Mouse (Mus musculus): ENCODE measurements around the gene Tssk6. TPM values are rescaled to one million over a fixed set of nuclear protein-coding genes. Genes with fewer than 3 reads are reported as not detected.

Tssk6 gene
- polyA plus RNA-seq, 1 experiment from 2014 or later = 3.5 TPM

- no peak overlapping the region for H3K4me3 ChIP-seq (ENCODE audit: low read depth, low read length)
- 68% methylated on average over 1 of the region's 1 CpGs for WGBS
- H3K9me3 ChIP-seq (replicated peaks; ENCODE audit: control insufficient read depth, low read length, poor library complexity, severe bottlenecking) = no peaks in the 10 kb centered on the region
- no peaks in the 10 kb centered on the region for H3K27me3 ChIP-seq (ENCODE audit: control insufficient read depth, insufficient read depth, low read depth, low read length)
- H3K4me2 ChIP-seq (ENCODE audit: low read length) = no peak overlapping the region
- H3K27ac ChIP-seq (ENCODE audit: low read length) = no peak overlapping the region
- no peaks in the 10 kb centered on the region for H3K36me3 ChIP-seq (ENCODE audit: control insufficient read depth, insufficient read depth, low read length)
- no peak overlapping the region for H3K9ac ChIP-seq (ENCODE audit: low read depth, low read length)
- ATAC-seq = peak; percentile 61
- H3K4me1 ChIP-seq (ENCODE audit: control insufficient read depth, insufficient read depth, low read length) = peaks cover 19% of the 10 kb centered on the region
These were observed 17.0 kb downstream of the Tssk6 start for GRCm38 (mm10) chr8:69919010-69919409.

DNA sequence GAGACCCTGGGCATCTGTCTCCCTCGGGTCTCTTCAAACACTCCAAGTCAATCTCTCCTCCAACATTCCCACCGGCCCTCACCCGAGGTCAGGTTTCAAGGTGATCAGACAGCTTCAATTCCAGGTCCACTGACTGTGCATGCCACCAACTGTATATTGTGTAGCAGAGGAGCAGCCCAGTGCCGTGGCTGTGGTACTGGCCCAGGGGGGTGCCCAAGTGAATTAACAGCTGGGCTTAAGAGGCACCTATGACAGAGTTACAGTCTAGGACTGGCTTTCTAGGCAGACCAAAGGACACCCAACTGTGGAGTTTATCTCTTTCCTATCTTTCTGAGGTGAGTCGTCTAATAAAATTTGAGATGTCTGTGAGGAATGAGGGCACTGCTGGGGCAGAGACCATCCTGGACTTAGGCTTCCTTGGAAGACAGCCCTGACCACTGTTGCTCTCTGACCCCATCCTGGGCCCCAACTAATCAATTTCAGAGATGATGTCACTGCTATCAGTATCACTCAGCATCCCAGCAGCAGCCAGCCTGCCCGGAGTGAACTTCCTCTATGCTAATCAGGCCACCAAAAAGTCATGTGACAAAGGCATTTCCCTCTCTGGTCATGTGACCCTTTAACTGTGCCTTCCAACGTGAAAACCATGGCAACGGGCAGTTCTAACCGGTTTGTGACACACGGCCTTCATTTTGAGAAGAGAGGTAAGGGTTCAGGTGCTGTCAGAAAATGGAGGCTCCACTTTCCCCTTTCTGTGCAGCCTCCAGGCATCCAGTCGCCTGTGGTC lies 18.1 kb downstream of the Tssk6 start:
- ATAC-seq = peak; percentile 49

GRCm38 (mm10) chr8:69921141-69921540 lies 19.2 kb downstream of the Tssk6 start:
- no peaks in the 10 kb centered on the region for H3K36me3 ChIP-seq (ENCODE audit: control insufficient read depth, insufficient read depth, low read length)
- H3K4me1 ChIP-seq (ENCODE audit: control insufficient read depth, insufficient read depth, low read length) = peaks cover 16% of the 10 kb centered on the region
- no peaks in the 10 kb centered on the region for H3K9me3 ChIP-seq (replicated peaks; ENCODE audit: control insufficient read depth, low read length, poor library complexity, severe bottlenecking)
- no peak for ATAC-seq
- no peak overlapping the region for H3K4me2 ChIP-seq (ENCODE audit: low read length)
- 84% methylated on average over 2 of the region's 2 CpGs for WGBS
- H3K9ac ChIP-seq (ENCODE audit: low read depth, low read length) = no peak overlapping the region; the same call in 1 of the 2 replicates
- no peak overlapping the region for H3K4me3 ChIP-seq (ENCODE audit: low read depth, low read length)
- peak overlapping the region; percentile 79 for H3K27ac ChIP-seq (ENCODE audit: low read length)
- H3K27me3 ChIP-seq (ENCODE audit: control insufficient read depth, insufficient read depth, low read depth, low read length) = no peaks in the 10 kb centered on the region

More for the DNA sequence above, 18.1 kb downstream of the Tssk6 start:
- no peaks in the 10 kb centered on the region for H3K27me3 ChIP-seq (ENCODE audit: control insufficient read depth, insufficient read depth, low read depth, low read length)
- no peak overlapping the region for H3K4me3 ChIP-seq (ENCODE audit: low read depth, low read length)
- peaks cover 19% of the 10 kb centered on the region for H3K4me1 ChIP-seq (ENCODE audit: control insufficient read depth, insufficient read depth, low read length)
- H3K36me3 ChIP-seq (ENCODE audit: control insufficient read depth, insufficient read depth, low read length) = no peaks in the 10 kb centered on the region
- peak overlapping the region; percentile 42; the same call in 1 of the 2 replicates for H3K9ac ChIP-seq (ENCODE audit: low read depth, low read length)
- no peaks in the 10 kb centered on the region for H3K9me3 ChIP-seq (replicated peaks; ENCODE audit: control insufficient read depth, low read length, poor library complexity, severe bottlenecking)
- peak overlapping the region; percentile 79 for H3K27ac ChIP-seq (ENCODE audit: low read length)
- 44% methylated on average over 11 of the region's 11 CpGs for WGBS
- peak overlapping the region; percentile 26; the same call in 1 of the 2 replicates for H3K4me2 ChIP-seq (ENCODE audit: low read length)

- Histone ChIP-seq H3K4me2 (ENCODE audit: low read length) (no peak overlapping the region), H3K9ac (ENCODE audit: low read depth, low read length) (no peak overlapping the region), H3K27ac (ENCODE audit: low read length) (no peak overlapping the region), H3K36me3 (ENCODE audit: control insufficient read depth, insufficient read depth, low read length) (no peaks in the 10 kb centered on the region), H3K9me3 (replicated peaks; ENCODE audit: control insufficient read depth, low read length, poor library complexity, severe bottlenecking) (no peaks in the 10 kb centered on the region), H3K27me3 (ENCODE audit: control insufficient read depth, insufficient read depth, low read depth, low read length) (no peaks in the 10 kb centered on the region), H3K4me1 (ENCODE audit: control insufficient read depth, insufficient read depth, low read length) (peaks cover 16% of the 10 kb centered on the region), H3K4me3 (ENCODE audit: low read depth, low read length) (no peak overlapping the region)
- WGBS = 78% methylated on average over 1 of the region's 1 CpGs
- ATAC-seq = no peak
These were observed 22.0 kb downstream of the Tssk6 start for GRCm38 (mm10) chr8:69923986-69924385.

- H3K27ac ChIP-seq (ENCODE audit: low read length) = no peak overlapping the region
- H3K4me2 ChIP-seq (ENCODE audit: low read length) = no peak overlapping the region
- no peak for ATAC-seq
- H3K4me3 ChIP-seq (ENCODE audit: low read depth, low read length) = no peak overlapping the region
- no peaks in the 10 kb centered on the region for H3K9me3 ChIP-seq (replicated peaks; ENCODE audit: control insufficient read depth, low read length, poor library complexity, severe bottlenecking)
- H3K36me3 ChIP-seq (ENCODE audit: control insufficient read depth, insufficient read depth, low read length) = no peaks in the 10 kb centered on the region
- no peaks in the 10 kb centered on the region for H3K27me3 ChIP-seq (ENCODE audit: control insufficient read depth, insufficient read depth, low read depth, low read length)
- H3K9ac ChIP-seq (ENCODE audit: low read depth, low read length) = no peak overlapping the region
- H3K4me1 ChIP-seq (ENCODE audit: control insufficient read depth, insufficient read depth, low read length) = no peaks in the 10 kb centered on the region
These were observed 24.9 kb downstream of the Tssk6 start for GRCm38 (mm10) chr8:69926901-69927300.

GRCm38 (mm10) chr8:69933811-69934210 lies 31.8 kb downstream of the Tssk6 start:
- Histone ChIP-seq H3K4me3 (ENCODE audit: low read depth, low read length) (no peak overlapping the region), H3K4me1 (ENCODE audit: control insufficient read depth, insufficient read depth, low read length) (peaks cover 3% of the 10 kb centered on the region; the same call in 1 of the 2 replicates), H3K9ac (ENCODE audit: low read depth, low read length) (no peak overlapping the region), H3K4me2 (ENCODE audit: low read length) (no peak overlapping the region), H3K36me3 (ENCODE audit: control insufficient read depth, insufficient read depth, low read length) (no peaks in the 10 kb centered on the region), H3K27me3 (ENCODE audit: control insufficient read depth, insufficient read depth, low read depth, low read length) (no peaks in the 10 kb centered on the region), H3K9me3 (replicated peaks; ENCODE audit: control insufficient read depth, low read length, poor library complexity, severe bottlenecking) (no peaks in the 10 kb centered on the region), H3K27ac (ENCODE audit: low read length) (no peak overlapping the region)
- 87% methylated on average over 2 of the region's 2 CpGs for WGBS
- no peak for ATAC-seq

GRCm38 (mm10) chr8:69934582-69934981 lies 32.6 kb downstream of the Tssk6 start:
- Histone ChIP-seq H3K9ac (ENCODE audit: low read depth, low read length) (no peak overlapping the region), H3K36me3 (ENCODE audit: control insufficient read depth, insufficient read depth, low read length) (no peaks in the 10 kb centered on the region), H3K4me3 (ENCODE audit: low read depth, low read length) (no peak overlapping the region), H3K27me3 (ENCODE audit: control insufficient read depth, insufficient read depth, low read depth, low read length) (no peaks in the 10 kb centered on the region), H3K4me1 (ENCODE audit: control insufficient read depth, insufficient read depth, low read length) (peaks cover 3% of the 10 kb centered on the region; the same call in 1 of the 2 replicates), H3K4me2 (ENCODE audit: low read length) (no peak overlapping the region), H3K27ac (ENCODE audit: low read length) (no peak overlapping the region), H3K9me3 (replicated peaks; ENCODE audit: control insufficient read depth, low read length, poor library complexity, severe bottlenecking) (no peaks in the 10 kb centered on the region)
- WGBS = 93% methylated on average over 5 of the region's 5 CpGs
- no peak for ATAC-seq

DNA sequence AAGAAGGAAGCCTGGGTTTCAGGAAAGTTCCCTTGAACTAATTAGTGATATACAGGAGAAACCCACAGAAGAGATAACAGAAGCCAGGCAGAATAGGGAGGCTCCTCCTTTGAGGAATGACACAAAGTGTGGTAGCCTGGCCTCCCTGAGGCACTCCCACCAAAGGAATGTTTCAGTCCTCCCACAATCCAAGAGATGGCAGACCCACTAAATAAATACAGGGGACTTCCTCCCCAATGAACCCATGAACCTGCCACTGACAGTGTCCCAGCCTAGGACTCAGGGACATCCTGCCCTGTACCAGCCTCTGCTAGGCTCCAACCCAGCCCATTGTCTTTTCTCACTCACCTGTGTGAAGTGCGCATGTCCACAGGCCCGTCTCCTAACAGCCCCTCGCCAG lies 33.4 kb downstream of the Tssk6 start:
- peaks cover 3% of the 10 kb centered on the region; the same call in 1 of the 2 replicates for H3K4me1 ChIP-seq (ENCODE audit: control insufficient read depth, insufficient read depth, low read length)
- no peak overlapping the region for H3K27ac ChIP-seq (ENCODE audit: low read length)
- H3K27me3 ChIP-seq (ENCODE audit: control insufficient read depth, insufficient read depth, low read depth, low read length) = no peaks in the 10 kb centered on the region
- H3K36me3 ChIP-seq (ENCODE audit: control insufficient read depth, insufficient read depth, low read length) = no peaks in the 10 kb centered on the region
- H3K9me3 ChIP-seq (replicated peaks; ENCODE audit: control insufficient read depth, low read length, poor library complexity, severe bottlenecking) = no peaks in the 10 kb centered on the region
- ATAC-seq = no peak
- no peak overlapping the region for H3K9ac ChIP-seq (ENCODE audit: low read depth, low read length)
- no peak overlapping the region for H3K4me3 ChIP-seq (ENCODE audit: low read depth, low read length)
- 95% methylated on average over 3 of the region's 3 CpGs for WGBS
- no peak overlapping the region for H3K4me2 ChIP-seq (ENCODE audit: low read length)

- Histone ChIP-seq H3K36me3 (ENCODE audit: control insufficient read depth, insufficient read depth, low read length) (no peaks in the 10 kb centered on the region), H3K9ac (ENCODE audit: low read depth, low read length) (no peak overlapping the region), H3K27me3 (ENCODE audit: control insufficient read depth, insufficient read depth, low read depth, low read length) (no peaks in the 10 kb centered on the region), H3K9me3 (replicated peaks; ENCODE audit: control insufficient read depth, low read length, poor library complexity, severe bottlenecking) (no peaks in the 10 kb centered on the region), H3K4me3 (ENCODE audit: low read depth, low read length) (no peak overlapping the region), H3K4me2 (ENCODE audit: low read length) (no peak overlapping the region), H3K27ac (ENCODE audit: low read length) (no peak overlapping the region; the same call in 1 of the 2 replicates), H3K4me1 (ENCODE audit: control insufficient read depth, insufficient read depth, low read length) (peaks cover 3% of the 10 kb centered on the region; the same call in 1 of the 2 replicates)
- peak; percentile 61 for ATAC-seq
- WGBS = 66% methylated on average over 7 of the region's 7 CpGs
These were observed 34.2 kb downstream of the Tssk6 start for GRCm38 (mm10) chr8:69936050-69936794.

Data from midbrain, embryonic 16.5 days (tissue).